Mouse (Mus musculus): Measurements from ENCODE around the gene Cldn6. TPM values are rescaled to one million over a fixed set of nuclear protein-coding genes. Genes with fewer than 3 reads are reported as not detected.

The Cldn6 gene
- polyA plus RNA-seq, 1 experiment from 2014 or later, result 0.42 TPM

GRCm38 (mm10) chr17:23719455-23719854 lies 40.4 kb downstream of the Cldn6 start:
- 41% methylated on average over 1 of the region's 1 CpGs for WGBS
- Histone ChIP-seq H3K27ac (ENCODE audit: low read depth, low read length) (no peak overlapping the region), H3K9ac (ENCODE audit: low read depth, low read length) (no peak overlapping the region), H3K9me3 (ENCODE audit: control insufficient read depth) (no peaks in the 10 kb centered on the region), H3K4me2 (replicated peaks; ENCODE audit: low read depth) (no peak overlapping the region), H3K27me3 (replicated peaks; ENCODE audit: control insufficient read depth, insufficient read depth, low read length) (no peaks in the 10 kb centered on the region), H3K4me1 (replicated peaks; ENCODE audit: control insufficient read depth, insufficient read depth, low read length) (no peaks in the 10 kb centered on the region), H3K4me3 (ENCODE audit: low read depth, low read length) (no peak overlapping the region), H3K36me3 (ENCODE audit: control insufficient read depth, insufficient read depth) (no peaks in the 10 kb centered on the region)
- TF ChIP-seq CTCF (IDR thresholded peaks at IDR 0.05; ENCODE audit: low read depth), result no peak
- no peak for ATAC-seq

- TF ChIP-seq CTCF (IDR thresholded peaks at IDR 0.05; ENCODE audit: low read depth), result no peak
- Histone ChIP-seq H3K4me2 (replicated peaks; ENCODE audit: low read depth) (no peak overlapping the region), H3K36me3 (ENCODE audit: control insufficient read depth, insufficient read depth) (no peaks in the 10 kb centered on the region), H3K27me3 (replicated peaks; ENCODE audit: control insufficient read depth, insufficient read depth, low read length) (no peaks in the 10 kb centered on the region), H3K9me3 (ENCODE audit: control insufficient read depth) (no peaks in the 10 kb centered on the region), H3K4me1 (replicated peaks; ENCODE audit: control insufficient read depth, insufficient read depth, low read length) (no peaks in the 10 kb centered on the region), H3K27ac (ENCODE audit: low read depth, low read length) (no peak overlapping the region), H3K4me3 (ENCODE audit: low read depth, low read length) (no peak overlapping the region), H3K9ac (ENCODE audit: low read depth, low read length) (no peak overlapping the region)
- ATAC-seq, result no peak
- WGBS, result 72% methylated on average over 2 of the region's 2 CpGs
These were observed 42.8 kb downstream of the Cldn6 start for GRCm38 (mm10) chr17:23721886-23722285.

GRCm38 (mm10) chr17:23722376-23723125 lies 43.5 kb downstream of the Cldn6 start, which contains the start of gene 1520401A03Rik:
Gene 1520401A03Rik (minus strand): TSS chr17:23722783.
- no peak within 1 kb of the TSS for H3K27ac ChIP-seq (ENCODE audit: low read depth, low read length)
- no peak within 1 kb of the TSS for H3K4me3 ChIP-seq (ENCODE audit: low read depth, low read length)
- no peaks in the 10 kb centered on the region for H3K27me3 ChIP-seq (replicated peaks; ENCODE audit: control insufficient read depth, insufficient read depth, low read length)
- H3K4me1 ChIP-seq (replicated peaks; ENCODE audit: control insufficient read depth, insufficient read depth, low read length), result no peaks in the 10 kb centered on the region
- no peaks in the 10 kb centered on the region for H3K36me3 ChIP-seq (ENCODE audit: control insufficient read depth, insufficient read depth)
- H3K9ac ChIP-seq (ENCODE audit: low read depth, low read length), result no peak within 1 kb of the TSS
- no peak for ATAC-seq
- no peak for TF ChIP-seq CTCF (IDR thresholded peaks at IDR 0.05; ENCODE audit: low read depth)
- no peak within 1 kb of the TSS for H3K4me2 ChIP-seq (replicated peaks; ENCODE audit: low read depth)
- 62% methylated on average over 7 of the region's 7 CpGs for WGBS
- H3K9me3 ChIP-seq (ENCODE audit: control insufficient read depth), result no peaks in the 10 kb centered on the region

- no peak overlapping the region; the same call in 1 of the 2 replicates for H3K27ac ChIP-seq (ENCODE audit: low read depth, low read length)
- no peak for TF ChIP-seq CTCF (IDR thresholded peaks at IDR 0.05; ENCODE audit: low read depth)
- no peaks in the 10 kb centered on the region for H3K27me3 ChIP-seq (replicated peaks; ENCODE audit: control insufficient read depth, insufficient read depth, low read length)
- 46% methylated on average over 4 of the region's 4 CpGs for WGBS
- H3K4me3 ChIP-seq (ENCODE audit: low read depth, low read length), result peak overlapping the region; percentile 89
- H3K9ac ChIP-seq (ENCODE audit: low read depth, low read length), result peak overlapping the region; percentile 73; the same call in 1 of the 2 replicates
- no peaks in the 10 kb centered on the region for H3K36me3 ChIP-seq (ENCODE audit: control insufficient read depth, insufficient read depth)
- no peaks in the 10 kb centered on the region for H3K4me1 ChIP-seq (replicated peaks; ENCODE audit: control insufficient read depth, insufficient read depth, low read length)
- ATAC-seq, result no peak
- no peaks in the 10 kb centered on the region for H3K9me3 ChIP-seq (ENCODE audit: control insufficient read depth)
- peak overlapping the region; percentile 87 for H3K4me2 ChIP-seq (replicated peaks; ENCODE audit: low read depth)
These were observed 46.4 kb downstream of the Cldn6 start for GRCm38 (mm10) chr17:23725477-23725876.

GRCm38 (mm10) chr17:23725999-23726757 lies 47.1 kb downstream of the Cldn6 start, which contains the start of gene Pkmyt1:
Gene Pkmyt1 (plus strand): TSS chr17:23726336.
- Histone ChIP-seq H3K4me3 (ENCODE audit: low read depth, low read length) (peak within 1 kb of the TSS; percentile 89), H3K27ac (ENCODE audit: low read depth, low read length) (peak within 1 kb of the TSS; percentile 83), H3K4me1 (replicated peaks; ENCODE audit: control insufficient read depth, insufficient read depth, low read length) (no peaks in the 10 kb centered on the region), H3K9ac (ENCODE audit: low read depth, low read length) (peak within 1 kb of the TSS; percentile 73), H3K27me3 (replicated peaks; ENCODE audit: control insufficient read depth, insufficient read depth, low read length) (no peaks in the 10 kb centered on the region), H3K9me3 (ENCODE audit: control insufficient read depth) (no peaks in the 10 kb centered on the region), H3K36me3 (ENCODE audit: control insufficient read depth, insufficient read depth) (no peaks in the 10 kb centered on the region), H3K4me2 (replicated peaks; ENCODE audit: low read depth) (peak within 1 kb of the TSS; percentile 87)
- peak; percentile 95 for ATAC-seq
- TF ChIP-seq CTCF (IDR thresholded peaks at IDR 0.05; ENCODE audit: low read depth), result no peak; the same call in 1 of the 2 replicates
- WGBS, result under 1% methylated on average over 71 of the region's 73 CpGs

GRCm38 (mm10) chr17:23726758-23727142 lies 47.7 kb downstream of the Cldn6 start:
- H3K9me3 ChIP-seq (ENCODE audit: control insufficient read depth), result no peaks in the 10 kb centered on the region
- H3K36me3 ChIP-seq (ENCODE audit: control insufficient read depth, insufficient read depth), result no peaks in the 10 kb centered on the region
- WGBS, result 1% methylated on average over 20 of the region's 20 CpGs
- H3K4me2 ChIP-seq (replicated peaks; ENCODE audit: low read depth), result peak overlapping the region; percentile 87
- TF ChIP-seq CTCF (IDR thresholded peaks at IDR 0.05; ENCODE audit: low read depth), result peak; percentile 51
- H3K4me3 ChIP-seq (ENCODE audit: low read depth, low read length), result peak overlapping the region; percentile 89
- ATAC-seq, result peak; percentile 75
- peak overlapping the region; percentile 83 for H3K27ac ChIP-seq (ENCODE audit: low read depth, low read length)
- peak overlapping the region; percentile 73 for H3K9ac ChIP-seq (ENCODE audit: low read depth, low read length)
- no peaks in the 10 kb centered on the region for H3K27me3 ChIP-seq (replicated peaks; ENCODE audit: control insufficient read depth, insufficient read depth, low read length)
- no peaks in the 10 kb centered on the region for H3K4me1 ChIP-seq (replicated peaks; ENCODE audit: control insufficient read depth, insufficient read depth, low read length)
